Mouse (Mus musculus) kidney, adult 10 weeks (tissue): ENCODE results near the gene Ttk. TPM values are rescaled to one million over a fixed set of nuclear protein-coding genes. Genes with fewer than 3 reads are reported as not detected.

ENCODE experiments used
- polyA plus RNA-seq: library from polyadenylated mRNA; stranded (reverse); fragments of 350-450 nt; fragmentation: Illumina TruSeq; extraction: RNeasy Lipid Tissue Mini Kit (QIAGEN cat#74804); gene quantifications from one replicate; pipeline ENCODE4 v1.2.3, GENCODE M21; 2014; ENCODE audit warnings: low read depth, low replicate concordance

Gene Ttk
- polyA plus RNA-seq = not detected

DNA sequence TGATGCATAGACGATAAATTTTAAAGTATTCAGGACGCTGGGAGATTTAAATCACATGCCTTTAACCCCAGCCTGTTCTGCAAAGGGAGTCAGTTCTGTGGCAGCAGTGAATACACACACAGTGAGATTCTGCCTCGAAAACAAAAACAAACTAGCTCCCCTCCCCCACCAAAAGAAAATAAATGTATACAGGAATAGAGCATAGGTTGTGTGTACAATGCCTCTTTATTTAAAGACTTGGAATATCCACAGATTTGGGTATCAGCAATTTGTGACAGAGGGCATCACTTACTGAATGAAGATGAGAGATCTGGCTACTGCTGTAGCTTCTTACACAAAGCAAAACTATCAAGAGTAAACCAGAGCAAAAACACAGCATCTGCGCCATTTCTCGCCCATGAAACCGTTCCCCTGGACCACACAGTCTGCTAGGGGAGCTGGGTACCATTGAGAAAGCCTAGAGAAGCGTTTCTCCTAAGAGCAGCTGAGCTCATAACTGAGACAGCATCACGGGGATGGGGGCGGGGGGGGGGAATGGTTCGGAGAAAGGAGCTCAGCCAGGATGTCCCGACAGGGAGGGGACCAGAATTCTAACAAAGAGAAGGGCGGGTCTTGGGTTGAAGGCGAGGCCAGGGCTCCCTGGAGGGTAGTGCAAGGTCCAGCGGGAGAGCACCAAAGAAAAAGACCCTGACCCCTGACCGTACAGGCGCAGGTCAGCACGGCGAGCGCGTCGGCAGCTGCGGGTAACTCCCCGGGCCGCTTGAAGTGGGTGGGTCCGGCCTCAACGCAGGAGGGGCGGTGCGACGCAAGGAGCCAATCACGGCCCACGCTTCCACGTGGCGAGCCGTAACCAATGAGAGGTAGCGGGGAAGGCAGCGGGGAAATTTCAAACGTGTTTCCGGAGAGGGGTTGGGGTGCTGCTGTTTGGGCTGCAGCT, at the start of gene Ttk:
Ttk (plus strand) TSS at position 879 of the 937 bp plus-strand sequence.

DNA sequence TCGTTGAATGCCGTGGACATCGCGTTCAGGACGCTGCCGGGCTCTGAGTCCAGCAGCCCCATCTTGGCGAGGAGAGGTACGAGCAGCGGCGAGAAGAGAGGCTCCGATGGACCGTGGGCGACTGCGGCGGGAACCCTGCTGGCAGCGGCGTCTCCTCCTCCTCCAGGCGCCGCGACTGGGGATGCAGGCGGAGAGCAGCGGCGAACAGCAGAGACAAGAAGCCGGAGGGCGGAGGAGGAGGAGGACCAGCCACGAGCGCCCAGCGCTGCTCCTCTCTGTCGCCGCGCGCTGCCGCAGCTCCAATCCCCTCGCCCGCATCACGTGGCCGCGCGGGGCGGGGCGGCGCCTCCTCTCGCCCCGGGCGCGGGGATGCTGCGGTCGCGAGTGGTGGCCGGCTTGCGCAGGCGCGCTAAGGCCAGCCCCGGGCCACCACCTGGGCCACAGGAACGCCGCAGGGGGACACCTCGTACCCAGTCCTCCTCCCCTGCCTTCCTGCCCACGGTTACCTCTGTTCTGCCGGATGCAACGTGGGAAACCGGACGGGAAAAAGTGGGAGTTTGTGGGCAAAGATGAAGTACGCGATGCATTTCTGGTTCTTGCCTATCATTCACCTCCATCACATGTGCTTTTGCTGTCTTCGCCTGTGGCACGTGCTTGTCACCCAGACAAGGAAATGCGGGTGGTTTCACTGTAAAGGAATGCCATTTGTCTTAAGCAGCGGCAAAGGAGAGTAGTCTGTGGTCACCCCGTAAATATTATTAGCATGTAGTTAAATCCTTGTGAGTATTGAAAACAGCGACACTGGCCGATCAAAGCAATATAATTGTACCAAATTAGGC, 28.3 kb upstream of the Ttk start, which contains the start of gene Elovl4:
Elovl4 (minus strand) TSS at position 301 of the 839 bp plus-strand sequence.

Other genes with a start within 250 kb of the Ttk start
- gene Elovl4, start 28.4 kb upstream of the Ttk start, polyA plus RNA-seq = 0.65 TPM
- gene Bckdhb, start 90.5 kb downstream of the Ttk start, polyA plus RNA-seq = 154 TPM